Mouse (Mus musculus): ENCODE measurements around the gene Kcnn4.

Gene Kcnn4

DNA sequence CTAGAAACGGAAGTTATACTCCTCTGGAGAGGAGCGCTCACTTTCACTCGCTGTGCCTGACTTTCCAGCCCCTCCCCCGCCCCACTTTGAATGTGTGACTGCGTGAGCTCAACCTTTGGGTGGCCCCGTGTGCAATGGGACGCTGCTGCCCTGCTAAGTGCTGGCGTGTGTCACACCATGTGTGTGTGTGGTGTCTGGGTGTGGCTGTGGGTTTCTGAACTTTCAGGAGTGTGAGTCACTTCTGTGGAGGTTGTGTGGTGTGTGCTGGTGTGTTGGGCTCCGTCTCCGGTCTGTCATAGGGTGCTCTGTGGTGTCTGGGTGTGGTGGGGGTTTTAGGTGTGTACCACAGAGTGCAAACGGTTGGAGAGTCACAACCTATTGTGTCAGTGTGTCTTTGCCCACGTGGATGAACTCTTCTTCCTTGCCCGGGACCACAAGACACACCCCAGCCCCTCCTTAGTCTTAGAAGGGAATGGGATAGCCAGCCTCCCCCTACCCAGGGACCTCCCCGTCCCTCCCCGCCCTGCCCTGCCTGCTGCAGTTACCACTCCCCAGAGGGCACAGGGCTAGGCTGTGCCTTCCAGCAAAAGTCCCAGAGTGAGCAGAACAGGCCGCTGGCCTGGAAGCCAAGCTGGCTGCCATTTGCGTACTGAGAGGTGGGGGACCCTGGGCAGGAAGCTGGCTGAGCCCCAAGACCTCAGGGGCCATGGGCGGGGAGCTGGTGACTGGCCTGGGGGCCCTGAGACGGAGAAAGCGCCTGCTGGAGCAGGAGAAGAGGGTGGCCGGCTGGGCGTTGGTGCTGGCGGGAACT, at the start of gene Kcnn4:
Gene Kcnn4 (plus strand): TSS at position 533 of the 811 bp plus-strand sequence.
- no peak for DNase-seq (ENCODE audit: low spot score)

DNA sequence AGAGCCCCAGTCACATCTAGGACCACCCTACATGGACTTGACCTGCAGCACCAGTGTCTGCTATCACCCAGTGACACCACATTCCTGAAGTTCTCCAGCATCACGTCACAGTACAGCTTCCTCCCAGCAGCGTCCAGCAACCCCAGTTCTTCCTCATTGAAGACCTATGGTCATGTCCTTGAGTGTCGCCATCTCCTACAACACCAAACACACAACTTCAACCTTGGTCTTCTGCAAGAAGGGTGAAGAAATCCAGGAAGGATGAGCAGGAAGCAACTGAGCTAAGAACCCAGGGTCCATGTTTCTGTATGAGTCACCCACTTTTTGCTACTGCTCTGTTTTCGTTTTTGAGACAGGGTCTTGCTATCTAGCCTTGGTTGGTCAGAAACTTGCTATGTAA, 47.5 kb upstream of the Kcnn4 start:
- DNase-seq (ENCODE audit: low spot score), result no peak

DNA sequence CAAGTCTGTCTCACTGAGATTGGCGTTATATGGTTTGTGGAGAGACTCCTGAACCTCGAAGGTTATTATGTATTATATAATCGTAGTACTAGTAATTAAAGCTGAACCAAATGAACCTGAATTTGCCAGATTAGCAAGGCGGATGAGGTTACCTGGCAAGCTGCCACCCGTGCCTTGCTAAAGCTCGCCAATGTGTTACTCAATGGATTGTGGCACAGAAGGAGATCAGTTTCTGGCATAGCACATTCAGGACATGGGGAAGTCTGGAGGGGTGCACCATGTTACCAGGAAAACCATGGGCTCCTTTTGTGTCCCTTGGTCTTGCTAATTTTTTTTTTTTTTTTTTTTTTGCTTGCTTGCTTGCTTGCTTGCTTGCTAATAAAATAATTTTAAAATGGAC, 44.9 kb upstream of the Kcnn4 start:
- DNase-seq (ENCODE audit: low spot score), result no peak

DNA sequence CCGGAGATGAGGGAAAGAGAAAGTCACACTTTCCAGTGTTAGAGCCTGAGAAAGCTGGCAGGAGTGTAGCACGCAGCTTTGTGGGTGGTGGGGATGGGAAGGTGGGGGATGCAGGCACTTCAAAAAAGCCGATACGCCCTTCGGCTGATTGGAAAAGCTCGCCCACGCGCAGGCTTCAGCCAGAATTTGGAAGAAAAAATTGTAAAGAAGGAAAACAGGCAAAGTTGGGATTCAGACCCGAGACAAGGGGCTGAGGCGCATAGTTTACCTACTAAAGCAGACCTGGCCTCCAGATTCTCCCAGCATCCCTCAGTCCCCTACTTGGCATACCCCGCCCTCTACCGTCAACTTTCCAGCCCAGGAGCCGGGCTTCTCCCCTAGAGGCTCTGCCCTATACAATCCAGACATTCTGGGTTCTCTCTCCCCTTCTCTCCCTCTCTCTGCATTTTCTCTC, 44.4 kb upstream of the Kcnn4 start:
- no peak for DNase-seq (ENCODE audit: low spot score)

DNA sequence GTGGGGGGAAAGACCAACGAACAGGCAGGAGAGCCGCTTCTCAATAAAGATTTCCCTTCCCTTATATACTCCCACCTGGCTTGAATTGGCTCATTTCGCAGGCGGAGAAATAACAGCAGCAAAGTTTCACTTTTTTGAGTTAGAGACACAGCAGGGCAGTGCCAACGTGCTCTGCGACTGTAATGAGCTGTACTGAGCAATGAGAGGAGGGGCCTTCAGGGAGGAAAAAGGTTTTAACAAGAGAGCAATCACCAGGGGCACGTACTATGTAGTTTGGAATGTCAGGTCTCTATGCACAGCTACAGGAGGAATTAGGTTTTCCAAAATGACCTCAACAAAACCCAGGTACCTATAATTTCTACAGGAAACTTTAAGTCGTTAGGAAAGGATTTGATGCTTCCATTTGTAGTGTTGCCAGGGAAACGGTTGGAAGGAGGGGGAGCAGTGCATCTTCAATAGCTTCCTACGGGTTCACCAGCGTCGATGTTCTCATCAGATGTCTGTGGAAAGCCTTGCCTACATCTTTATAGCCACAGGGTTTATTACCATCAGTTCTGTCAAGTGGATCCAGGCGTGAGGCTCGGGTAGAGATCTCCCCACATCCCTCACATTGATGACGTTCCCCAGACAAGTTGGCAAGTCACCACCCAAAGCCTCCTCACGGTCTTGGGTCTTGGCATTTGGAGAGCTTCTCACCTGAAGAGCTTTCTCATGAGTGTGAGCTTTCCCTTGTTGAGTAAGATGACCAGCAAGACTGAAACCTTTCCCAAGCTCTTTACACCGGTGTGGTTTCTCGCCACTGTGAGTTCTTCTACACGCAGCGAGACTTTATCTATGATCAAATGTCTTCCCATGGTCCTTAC, 43.6 kb upstream of the Kcnn4 start:
- no peak for DNase-seq (ENCODE audit: low spot score)

DNA sequence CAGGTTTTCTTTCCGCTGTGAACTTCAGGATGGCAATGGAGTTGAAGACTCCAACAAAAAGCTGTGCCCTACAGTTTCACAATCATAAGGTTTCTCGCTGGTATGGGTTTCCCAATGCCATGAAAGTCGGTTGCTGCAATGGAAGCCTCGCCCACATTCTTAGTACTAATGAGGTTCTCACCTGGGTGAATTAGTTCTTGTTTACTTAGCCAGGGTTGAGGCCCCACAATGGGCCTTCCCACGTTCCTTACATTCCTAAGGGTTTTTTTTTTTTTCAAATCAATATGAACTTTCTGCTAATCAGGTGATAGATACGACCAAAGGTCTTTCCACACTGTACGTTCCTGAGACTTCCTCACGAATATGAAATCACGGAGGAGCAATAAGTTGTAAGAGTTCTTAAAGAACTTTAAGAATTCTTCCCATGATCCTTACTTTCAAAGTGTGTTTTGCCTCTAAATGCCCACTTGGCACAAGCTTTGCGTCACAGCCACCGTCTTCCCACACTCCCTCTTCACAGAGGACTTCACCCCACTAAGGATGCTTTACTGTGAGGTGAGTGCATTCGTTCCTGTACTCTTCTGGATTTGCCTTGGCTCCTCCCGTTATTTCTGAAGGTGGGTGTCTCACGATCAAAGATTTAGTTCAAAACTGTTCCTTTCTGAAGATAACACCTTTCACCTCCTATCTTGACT, 42.6 kb upstream of the Kcnn4 start:
- DNase-seq (ENCODE audit: low spot score), result no peak

DNA sequence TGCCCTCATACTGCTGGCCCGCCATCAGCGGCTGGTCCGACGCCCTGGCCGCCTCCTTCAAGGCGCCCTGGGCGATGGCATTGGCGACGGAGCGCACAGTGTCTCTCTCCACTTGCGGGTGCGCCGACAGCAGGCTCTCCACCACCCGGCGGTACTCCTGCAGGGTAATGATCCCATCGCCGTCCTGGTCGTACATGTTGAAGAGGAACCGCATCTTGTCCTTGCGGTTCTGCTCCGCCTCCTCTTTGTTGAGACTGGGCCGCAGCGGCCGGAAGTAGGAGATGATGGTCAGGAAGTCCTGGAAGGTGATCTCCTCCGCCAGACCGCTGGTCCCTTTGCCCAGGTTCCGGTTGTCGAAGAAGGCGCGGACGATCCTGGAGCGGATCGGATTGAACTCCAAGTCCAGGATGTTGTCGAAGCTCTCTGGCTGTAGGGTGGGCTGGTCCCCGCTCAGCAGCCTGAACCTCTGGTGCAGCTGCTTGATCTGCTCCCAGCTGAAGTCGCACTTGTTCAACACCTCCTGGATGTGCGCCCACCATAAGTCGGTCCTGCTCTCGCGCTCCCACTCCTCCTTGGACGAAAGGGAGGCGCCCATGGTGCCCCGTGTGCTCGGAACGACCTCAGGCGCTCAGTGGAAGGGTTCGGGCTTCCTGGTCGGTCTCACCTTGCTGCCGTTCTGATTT, 36.6 kb upstream of the Kcnn4 start, which contains the start of gene Tescl:
Gene Tescl (minus strand): TSS at position 633 of the 683 bp plus-strand sequence.
- DNase-seq (ENCODE audit: low spot score), result no peak

DNA sequence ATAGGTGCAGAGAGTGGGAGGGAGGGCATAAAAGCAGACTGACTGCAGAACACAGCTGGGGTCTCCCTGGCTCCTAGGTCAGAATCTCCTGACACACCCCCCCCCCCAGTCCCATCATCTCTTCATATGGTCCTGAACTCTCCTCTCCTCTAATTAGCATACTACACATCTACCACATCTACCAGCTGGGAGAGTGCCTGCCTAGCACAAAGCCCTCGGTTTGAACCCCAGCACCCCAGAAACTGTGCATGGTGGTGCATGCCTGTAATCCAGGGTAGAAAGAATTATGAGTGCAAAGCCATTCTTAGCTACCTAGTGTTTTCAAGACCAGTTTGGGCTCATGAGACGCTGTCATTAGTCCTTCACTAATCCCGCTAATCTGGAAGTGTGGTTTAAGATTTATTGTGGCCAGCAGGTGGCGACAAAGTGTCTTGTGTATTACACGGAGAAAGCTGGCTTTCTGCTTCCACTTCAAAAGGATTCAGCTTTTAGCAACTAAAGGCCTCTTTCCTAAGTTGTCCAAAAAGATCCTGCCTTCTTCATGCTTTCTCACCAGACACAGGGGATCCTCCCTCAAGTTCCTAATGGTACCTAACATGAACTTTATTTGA, 34.3 kb upstream of the Kcnn4 start:
- peak; percentile 73 for DNase-seq (ENCODE audit: low spot score)

DNA sequence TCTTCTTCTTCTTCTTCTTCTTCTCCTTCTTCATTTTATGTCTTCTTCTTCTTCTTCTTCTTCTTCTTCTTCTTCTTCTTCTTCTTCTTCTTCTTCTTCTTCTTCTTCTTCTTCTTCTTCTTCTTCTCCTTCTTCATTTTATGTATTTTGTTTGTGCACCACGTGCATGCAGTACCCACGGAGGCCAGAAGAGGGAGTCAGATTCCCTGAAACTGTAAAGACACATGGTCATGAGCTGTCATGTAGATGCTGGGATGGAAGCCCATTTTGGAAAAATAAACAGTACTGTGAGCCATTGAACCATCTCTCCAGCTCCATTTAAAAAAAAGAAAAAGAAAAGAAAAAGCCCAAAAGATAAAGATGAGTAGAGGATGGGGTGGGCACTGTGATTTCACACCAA, 31.8 kb upstream of the Kcnn4 start:
- DNase-seq (ENCODE audit: low spot score), result no peak

DNA sequence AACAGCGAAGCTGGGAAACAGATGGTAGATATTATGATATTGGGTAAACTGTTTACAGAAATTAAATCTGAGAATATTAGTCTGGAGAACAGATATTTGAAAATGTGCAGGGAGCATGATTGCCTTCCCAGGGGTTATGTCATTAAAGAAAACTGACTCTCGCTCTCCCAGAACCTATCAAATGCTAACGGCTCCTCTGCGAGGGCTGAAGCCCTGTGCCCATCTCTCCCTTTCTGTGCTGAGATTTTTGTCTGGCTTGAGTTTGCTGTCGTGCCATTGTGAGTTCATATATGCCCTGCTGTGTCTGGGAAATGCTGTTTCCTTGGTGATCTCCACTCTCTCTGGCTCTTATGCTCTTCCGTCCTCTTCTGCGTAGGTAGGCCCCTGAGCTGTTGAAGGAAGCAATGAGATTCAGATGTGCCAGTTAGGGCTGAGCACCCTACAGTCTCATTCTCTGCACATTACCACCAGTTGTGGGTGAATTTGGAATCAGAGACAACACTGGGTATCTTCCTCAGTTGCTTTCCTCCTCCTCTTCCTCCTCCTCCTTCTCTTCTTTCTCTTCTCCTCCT, 26.3 kb upstream of the Kcnn4 start:
- DNase-seq (ENCODE audit: low spot score), result no peak

DNA sequence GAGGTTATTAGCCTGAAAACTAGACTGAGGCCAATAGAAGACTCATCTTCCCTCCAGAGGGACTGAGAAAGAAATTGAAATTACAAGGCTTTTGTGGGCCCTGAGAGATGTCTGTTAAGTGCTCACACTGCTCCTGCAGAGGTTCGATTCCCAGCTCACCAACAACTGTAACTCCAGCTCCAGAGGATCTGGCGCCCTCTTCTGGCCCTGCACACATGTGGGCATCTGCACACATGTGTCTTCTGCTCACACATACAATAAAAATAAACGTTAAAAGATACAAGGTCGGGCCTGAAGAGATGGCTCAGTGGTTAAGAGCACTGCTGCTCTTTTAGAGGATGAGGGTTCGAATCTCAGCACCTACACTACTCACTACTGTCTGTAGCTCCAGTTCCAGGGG, 23.6 kb upstream of the Kcnn4 start:
- no peak for DNase-seq (ENCODE audit: low spot score)

DNA sequence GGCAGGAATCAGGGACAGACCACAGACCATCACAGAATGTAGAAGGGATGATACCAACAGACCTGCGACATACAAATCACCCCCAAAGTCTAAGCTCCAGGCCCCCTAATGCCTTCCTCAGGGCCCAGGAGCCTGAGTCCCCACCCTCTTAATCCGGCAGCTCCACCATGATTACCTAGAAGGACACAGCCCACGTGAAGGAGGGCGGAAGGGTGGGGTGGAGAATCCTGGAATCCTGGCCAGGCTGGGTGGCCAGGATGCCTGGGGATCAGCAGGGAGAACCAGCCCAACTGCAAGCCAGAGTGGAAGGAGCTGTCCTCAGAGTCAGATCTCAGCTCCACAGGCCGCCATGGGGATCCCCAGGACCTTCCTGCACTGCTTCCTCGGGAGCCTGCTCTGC, 21.2 kb upstream of the Kcnn4 start, which contains the start of gene Lypd5:
Gene Lypd5 (plus strand): TSS at position 301 of the 400 bp plus-strand sequence.
- DNase-seq (ENCODE audit: low spot score), result no peak

DNA sequence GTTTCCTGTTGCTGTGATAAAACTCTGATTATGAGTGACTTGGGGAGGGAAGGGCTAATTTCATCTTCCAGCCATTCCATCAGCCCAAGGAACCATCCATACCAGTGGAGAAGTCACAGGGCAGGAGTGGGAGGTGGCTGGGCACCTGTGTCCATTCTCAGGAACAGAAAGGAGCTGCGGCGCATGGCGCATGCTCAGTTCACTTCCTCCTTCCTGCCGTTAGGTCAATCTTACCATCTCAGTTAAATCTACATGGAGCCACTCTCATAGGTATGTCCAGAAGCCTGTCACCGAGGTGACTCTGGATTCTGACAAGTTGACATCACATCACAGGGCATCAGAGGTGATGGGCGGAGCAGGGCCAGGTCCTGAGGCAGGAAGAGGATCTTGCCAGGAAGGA, 14.4 kb upstream of the Kcnn4 start:
- no peak for DNase-seq (ENCODE audit: low spot score)

DNA sequence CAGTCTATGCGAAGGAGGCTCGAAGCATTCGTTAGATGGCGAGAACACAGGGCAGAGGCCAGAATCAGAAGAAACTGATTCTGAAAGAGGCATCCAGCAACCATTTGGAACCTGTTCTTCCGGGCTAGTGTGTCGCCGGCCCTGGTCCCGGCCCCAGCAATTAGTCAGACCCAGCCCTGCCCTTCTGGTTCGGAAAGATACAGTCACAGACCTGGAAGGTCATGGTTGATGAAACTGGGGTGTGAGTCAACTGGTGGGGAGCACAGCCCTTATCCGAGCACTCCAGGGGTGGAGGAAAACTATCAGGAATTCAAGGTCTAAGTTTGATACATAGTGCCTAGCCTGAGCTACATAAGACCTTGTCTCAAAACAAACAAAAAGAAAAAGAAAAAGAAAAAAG, 14.0 kb upstream of the Kcnn4 start:
- DNase-seq (ENCODE audit: low spot score), result no peak

DNA sequence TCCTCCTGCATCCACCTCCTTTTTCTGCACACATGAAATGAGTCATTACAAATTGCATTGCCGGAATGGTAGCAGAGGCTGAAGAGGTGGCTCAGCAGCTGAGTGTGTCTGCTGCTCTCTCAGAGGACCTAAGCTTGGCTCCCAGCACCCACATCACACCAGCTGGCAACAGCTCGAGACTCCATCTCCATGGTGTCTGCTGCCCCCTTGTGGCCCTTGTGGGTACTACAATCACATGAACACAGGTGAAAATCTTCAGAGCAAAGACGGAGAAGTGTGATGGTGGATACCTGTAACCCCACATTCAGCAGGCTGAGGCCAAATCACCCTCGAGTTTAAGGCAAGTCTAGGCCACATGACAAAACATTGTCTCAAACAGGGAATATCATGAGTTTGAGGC, 12.2 kb upstream of the Kcnn4 start:
- no peak for DNase-seq (ENCODE audit: low spot score)

DNA sequence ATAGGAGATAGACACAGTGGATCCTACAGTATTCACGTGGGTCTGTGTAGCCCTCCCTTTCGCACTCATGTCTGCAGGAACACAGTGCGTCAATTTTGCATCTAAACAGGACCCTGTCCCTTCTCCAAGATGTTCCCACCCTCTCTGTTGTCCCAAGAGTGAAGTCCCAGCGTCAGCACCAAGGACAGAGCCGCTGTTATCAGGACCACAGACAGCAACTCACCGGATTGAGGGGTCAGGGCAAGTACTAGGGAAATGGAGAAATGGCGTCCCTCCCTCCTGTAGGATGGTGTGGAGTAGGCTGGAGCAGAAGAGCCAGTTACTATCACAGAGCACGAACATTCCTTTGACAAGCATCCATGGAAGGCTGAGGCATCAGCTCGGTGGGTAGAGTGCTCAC, 10.8 kb upstream of the Kcnn4 start:
- DNase-seq (ENCODE audit: low spot score), result no peak

DNA sequence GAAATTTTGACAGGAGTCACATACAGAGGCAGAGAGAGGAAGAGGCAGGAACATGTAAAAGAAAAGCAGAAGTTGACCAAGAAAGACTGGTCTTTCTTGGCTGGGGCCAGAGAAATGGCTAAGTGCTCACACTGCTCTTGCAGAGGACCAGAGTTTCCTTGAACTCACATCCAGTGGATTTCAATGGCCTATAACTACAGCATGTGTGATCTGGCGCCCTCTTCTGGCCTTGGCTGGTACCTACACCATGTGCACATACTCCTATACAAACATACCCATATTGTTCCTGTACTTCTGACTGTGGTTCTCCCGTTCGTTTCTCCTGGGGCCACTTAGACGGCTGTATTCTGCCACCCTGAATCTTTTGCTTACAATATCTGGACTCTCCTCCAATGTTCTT, 9.1 kb upstream of the Kcnn4 start:
- DNase-seq (ENCODE audit: low spot score), result no peak

DNA sequence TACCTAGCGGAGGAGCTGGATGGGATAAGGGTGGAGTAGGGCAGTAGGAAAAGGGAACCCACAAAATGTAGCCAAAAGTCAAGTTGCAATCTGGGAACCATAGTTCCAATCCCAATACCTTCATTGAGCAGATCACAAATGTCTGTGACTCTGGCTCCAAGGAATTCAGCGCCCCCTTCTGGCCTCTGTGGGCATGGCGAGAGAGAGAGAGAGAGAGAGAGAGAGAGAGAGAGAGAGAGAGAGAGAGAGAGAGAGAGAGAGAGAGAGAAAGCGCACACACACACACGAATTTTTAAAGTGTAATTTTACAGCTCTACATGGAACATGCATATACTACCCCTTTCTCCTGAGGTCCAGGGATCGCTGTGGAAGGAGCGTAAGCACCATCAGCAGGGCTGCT, 6.8 kb upstream of the Kcnn4 start:
- DNase-seq (ENCODE audit: low spot score), result no peak

DNA sequence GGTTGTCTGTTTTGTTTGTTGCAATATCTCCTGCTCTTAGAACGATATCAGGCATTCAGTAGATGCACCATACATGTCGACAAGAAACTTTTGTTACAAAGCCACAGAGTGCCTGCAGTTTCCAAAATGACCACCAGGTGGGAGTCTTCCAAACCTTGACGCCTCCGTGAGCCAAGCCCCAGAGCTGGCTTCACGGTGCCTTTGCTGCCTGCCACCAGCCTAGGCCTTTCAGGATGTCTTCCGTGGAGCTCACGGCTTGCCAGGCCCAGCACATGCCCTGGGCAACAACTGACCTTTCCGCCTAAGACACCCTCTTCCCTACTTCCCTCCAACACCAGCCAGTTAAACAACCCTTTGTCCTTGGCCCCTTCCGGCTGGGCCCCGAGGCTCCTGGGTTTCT, 5.2 kb upstream of the Kcnn4 start:
- DNase-seq (ENCODE audit: low spot score), result peak; percentile 87

DNA sequence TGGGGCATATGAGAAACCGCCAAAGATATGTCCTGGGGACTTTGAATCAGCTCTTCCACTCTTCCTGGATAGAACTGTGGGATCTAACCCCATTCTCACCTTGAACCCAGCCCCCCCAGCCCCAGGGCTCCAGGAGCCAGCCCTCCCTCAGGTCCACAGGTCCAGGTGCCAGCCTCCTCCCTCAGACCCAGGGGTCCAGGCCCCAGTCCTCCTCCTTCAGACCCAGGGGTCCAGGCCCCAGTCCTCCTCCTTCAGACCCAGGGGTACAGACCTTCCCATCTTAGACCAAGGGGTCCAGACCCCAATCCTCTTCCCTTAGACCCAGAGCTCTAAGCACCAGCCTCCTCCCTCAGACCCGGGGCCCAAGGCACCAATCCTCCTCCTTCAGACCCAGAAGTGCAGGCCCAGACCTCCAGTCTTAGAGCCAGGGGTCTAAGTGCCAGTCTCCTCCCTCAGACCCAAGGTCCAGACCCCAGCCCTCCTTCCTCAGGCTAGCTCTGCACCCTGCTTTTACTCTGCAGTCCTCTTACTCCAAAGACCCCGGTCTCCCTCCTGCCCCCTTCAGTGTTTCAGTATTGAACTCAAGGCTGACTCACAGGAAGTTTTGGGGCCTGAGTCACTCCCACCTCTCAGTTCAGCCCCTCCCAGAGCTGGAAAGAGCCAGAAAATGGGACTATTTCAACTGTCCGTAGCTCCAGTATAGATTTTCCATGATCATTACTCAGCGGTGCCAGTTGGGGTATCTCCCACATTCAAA, 4.6 kb upstream of the Kcnn4 start:
- no peak for DNase-seq (ENCODE audit: low spot score)
